Mouse (Mus musculus) forebrain, embryonic 11.5 days (tissue): ENCODE results near the gene Arpp19. TPM values are rescaled to one million over a fixed set of nuclear protein-coding genes. Genes with fewer than 3 reads are reported as not detected.

Experiments used
- ATAC-seq: fragments of 200-750 bp; cut with Nextera tagmentation; replicated peaks from 2 replicates; pipeline ENCODE4 v1.8.0; 2017; ENCODE audit warnings: moderate TSS enrichment; ENCODE audit not compliant: low FRiP score
- DNase-seq: peaks from one replicate; pipeline ENCODE4 v3.0.0-alpha.2; 2017; ENCODE audit warnings: low spot score
- H3K27ac ChIP-seq: fragments of 300-500 bp; sonication (generic); 2 replicates; pipeline ENCODE4 v1.5.1; 2014; ENCODE audit warnings: low read depth, low read length
- H3K27me3 ChIP-seq: fragments of 300-500 bp; sonication (generic); 2 replicates; pipeline ENCODE4 v1.6.1; 2014; ENCODE audit warnings: mild to moderate bottlenecking, low read length, mixed read lengths; ENCODE audit not compliant: control insufficient read depth, insufficient read depth
- H3K36me3 ChIP-seq: fragments of 300-500 bp; sonication (generic); 2 replicates; pipeline ENCODE4 v1.6.1; 2014; ENCODE audit warnings: mild to moderate bottlenecking, low read length, moderate library complexity, mixed read lengths; ENCODE audit not compliant: control insufficient read depth, insufficient read depth
- H3K4me1 ChIP-seq: fragments of 300-500 bp; sonication (generic); replicated peaks from 2 replicates; pipeline ENCODE4 v1.6.1; 2014; ENCODE audit warnings: low read length, mixed read lengths; ENCODE audit not compliant: control insufficient read depth, insufficient read depth
- H3K4me2 ChIP-seq: fragments of 300-500 bp; sonication (generic); 2 replicates; pipeline ENCODE4 v1.6.1; 2014; ENCODE audit warnings: low read depth, mild to moderate bottlenecking, low read length, moderate library complexity, mixed read lengths; ENCODE audit not compliant: severe bottlenecking
- H3K4me3 ChIP-seq: fragments of 300-500 bp; sonication (generic); 2 replicates; pipeline ENCODE4 v1.5.1; 2014; ENCODE audit warnings: low read depth, low read length
- H3K9ac ChIP-seq: fragments of 300-500 bp; sonication (generic); 2 replicates; pipeline ENCODE4 v1.6.1; 2014; ENCODE audit warnings: low read length
- H3K9me3 ChIP-seq: fragments of 300-500 bp; sonication (generic); 2 replicates; pipeline ENCODE4 v1.6.1; 2016; ENCODE audit warnings: low read length, mixed read lengths; ENCODE audit not compliant: control insufficient read depth
- WGBS: fragments of 180-500 bp; shearing (Covaris S2); extraction: QIAGEN DNeasy Blood & Tissue Kit; methylation state at CpG from one replicate; pipeline ENCODE4 v1.1.7; 2014; 5-methylcytosine and 5-hydroxymethylcytosine counted together
- polyA plus RNA-seq: library from polyadenylated mRNA; unstranded; fragments of >200 nt; fragmentation: Nextera tagmentation; extraction: Ambion mirVana; gene quantifications from 2 replicates; pipeline ENCODE4 v1.2.1, GENCODE M21; 2014

Arpp19 gene
- polyA plus RNA-seq, 1 experiment from 2014 or later, result 333 TPM

- Histone ChIP-seq H3K9ac (no peak overlapping the region), H3K27ac (no peak overlapping the region), H3K4me3 (no peak overlapping the region), H3K27me3 (no peaks in the 10 kb centered on the region), H3K9me3 (no peaks in the 10 kb centered on the region), H3K4me1 (no peaks in the 10 kb centered on the region), H3K36me3 (no peaks in the 10 kb centered on the region), H3K4me2 (no peak overlapping the region)
- ATAC-seq (no peak), DNase-seq (no peak)
- whole genome bisulfite sequencing, result 93% methylated on average over 8 of the region's 8 CpGs
Observed at GRCm38 (mm10) chr9:75100157-75100781, 62.9 kb downstream of the Arpp19 start.

DNA sequence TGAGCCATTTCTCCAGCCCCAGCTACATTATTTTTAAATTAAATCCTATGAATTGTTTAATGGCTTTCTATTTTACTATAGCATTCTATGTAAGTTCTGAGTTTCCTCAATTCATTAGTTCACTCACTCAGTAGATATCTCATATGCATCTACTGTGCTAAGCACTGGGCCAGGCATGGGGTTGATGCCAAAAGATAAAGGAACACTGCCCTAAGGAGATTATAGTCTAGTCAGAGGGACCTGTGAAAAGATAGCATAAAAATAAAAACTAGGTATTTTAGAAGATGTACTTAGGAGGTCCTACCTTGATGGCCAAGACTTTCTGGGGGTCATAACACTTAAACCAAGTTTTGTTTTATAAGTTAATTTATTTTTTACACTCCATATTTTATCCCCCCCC, 64.7 kb downstream of the Arpp19 start:
- Histone ChIP-seq H3K4me2 (no peak overlapping the region), H3K27me3 (no peaks in the 10 kb centered on the region), H3K4me3 (no peak overlapping the region), H3K4me1 (no peaks in the 10 kb centered on the region), H3K27ac (no peak overlapping the region), H3K36me3 (no peaks in the 10 kb centered on the region), H3K9me3 (no peaks in the 10 kb centered on the region), H3K9ac (no peak overlapping the region)
- DNase-seq (no peak), ATAC-seq (no peak)

Other genes starting within 250 kb of the Arpp19 start
- 2.5 and 2.6 TPM in 2 replicates for gene Onecut1, start 175.7 kb upstream of the Arpp19 start, polyA plus RNA-seq
- gene Fam214a, start 84.7 kb upstream of the Arpp19 start, polyA plus RNA-seq, result 18.3 and 20.4 TPM in 2 replicates
- 38.0 and 41.5 TPM in 2 replicates for gene Myo5a, start 33.4 kb downstream of the Arpp19 start, polyA plus RNA-seq
- gene Myo5c, start 194.4 kb downstream of the Arpp19 start, polyA plus RNA-seq, result 0.55 and 0.72 TPM in 2 replicates